Mouse (Mus musculus): ENCODE measurements around the gene Acvr1b.

Gene Acvr1b

DNA sequence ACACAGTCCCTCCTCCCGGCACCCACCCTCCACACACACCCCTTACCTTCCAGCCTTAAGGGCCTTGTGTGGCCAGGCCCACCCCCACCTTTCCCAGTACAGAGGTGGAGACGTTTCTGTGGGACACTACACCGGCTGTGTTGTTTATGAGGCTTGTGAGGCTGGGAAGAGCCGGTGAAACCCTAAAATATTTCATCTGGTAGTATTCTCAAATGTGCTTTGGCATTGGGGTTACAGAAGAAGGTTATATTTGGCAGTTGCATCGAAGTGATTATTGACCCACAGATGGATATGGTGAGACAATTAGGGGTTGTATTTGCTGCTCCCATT lies 1.2 kb downstream of the Acvr1b start:
- no peak for DNase-seq (ENCODE audit: low spot score in 2 of 2)

DNA sequence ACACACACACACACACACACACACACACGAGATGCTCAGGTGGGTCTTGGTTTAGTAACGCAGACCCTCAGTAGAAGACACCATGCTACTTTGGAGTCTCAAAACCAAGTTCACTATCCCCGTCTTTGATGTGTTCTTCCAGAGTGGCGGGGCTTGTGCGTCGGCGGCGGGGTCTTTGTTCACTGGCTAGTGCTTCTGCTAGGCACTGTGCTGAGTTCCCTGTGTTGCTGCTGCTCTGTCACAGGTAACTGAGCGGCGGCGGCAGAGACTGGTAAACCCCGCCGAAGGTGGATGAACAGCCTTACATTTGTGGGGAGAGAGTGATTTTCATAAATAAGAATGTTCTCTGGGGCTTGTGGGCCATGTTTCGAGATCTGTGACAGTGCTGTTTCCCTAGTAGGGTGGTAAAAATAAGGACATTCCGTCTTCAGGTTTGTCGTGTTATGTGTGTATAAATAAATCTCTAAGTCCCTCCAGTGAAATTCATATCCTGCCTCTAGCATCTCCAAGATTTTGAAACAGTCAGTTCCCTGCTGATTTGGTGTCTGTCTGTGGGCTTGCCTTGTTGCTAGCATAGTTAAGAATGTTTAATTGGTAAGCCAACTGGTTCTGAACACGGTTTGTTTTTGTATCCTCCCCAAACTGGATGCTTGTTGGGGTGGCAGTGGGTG lies 1.9 kb downstream of the Acvr1b start:
- no peak for DNase-seq (ENCODE audit: low spot score in 2 of 2)

DNA sequence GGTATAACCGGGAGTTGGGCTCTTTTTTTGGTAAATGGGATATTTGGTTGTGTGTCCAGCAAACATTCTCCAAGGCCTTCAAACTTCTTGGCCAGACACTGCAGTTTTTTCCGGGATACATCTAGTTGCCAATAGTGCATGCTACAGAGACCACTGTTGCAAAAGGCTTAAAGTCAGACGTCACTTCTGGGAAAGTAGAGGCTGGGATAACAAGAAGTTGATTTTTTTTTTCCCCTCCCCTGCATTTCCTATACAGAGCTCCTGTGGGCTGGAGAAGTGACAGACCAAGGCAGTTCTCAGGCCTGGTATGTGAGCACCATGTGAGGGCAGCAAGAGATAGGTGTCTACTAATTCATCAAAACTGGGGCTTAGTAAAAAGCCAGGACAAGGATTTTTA lies 2.4 kb downstream of the Acvr1b start:
- DNase-seq (ENCODE audit: low spot score in 2 of 2) = no peak

DNA sequence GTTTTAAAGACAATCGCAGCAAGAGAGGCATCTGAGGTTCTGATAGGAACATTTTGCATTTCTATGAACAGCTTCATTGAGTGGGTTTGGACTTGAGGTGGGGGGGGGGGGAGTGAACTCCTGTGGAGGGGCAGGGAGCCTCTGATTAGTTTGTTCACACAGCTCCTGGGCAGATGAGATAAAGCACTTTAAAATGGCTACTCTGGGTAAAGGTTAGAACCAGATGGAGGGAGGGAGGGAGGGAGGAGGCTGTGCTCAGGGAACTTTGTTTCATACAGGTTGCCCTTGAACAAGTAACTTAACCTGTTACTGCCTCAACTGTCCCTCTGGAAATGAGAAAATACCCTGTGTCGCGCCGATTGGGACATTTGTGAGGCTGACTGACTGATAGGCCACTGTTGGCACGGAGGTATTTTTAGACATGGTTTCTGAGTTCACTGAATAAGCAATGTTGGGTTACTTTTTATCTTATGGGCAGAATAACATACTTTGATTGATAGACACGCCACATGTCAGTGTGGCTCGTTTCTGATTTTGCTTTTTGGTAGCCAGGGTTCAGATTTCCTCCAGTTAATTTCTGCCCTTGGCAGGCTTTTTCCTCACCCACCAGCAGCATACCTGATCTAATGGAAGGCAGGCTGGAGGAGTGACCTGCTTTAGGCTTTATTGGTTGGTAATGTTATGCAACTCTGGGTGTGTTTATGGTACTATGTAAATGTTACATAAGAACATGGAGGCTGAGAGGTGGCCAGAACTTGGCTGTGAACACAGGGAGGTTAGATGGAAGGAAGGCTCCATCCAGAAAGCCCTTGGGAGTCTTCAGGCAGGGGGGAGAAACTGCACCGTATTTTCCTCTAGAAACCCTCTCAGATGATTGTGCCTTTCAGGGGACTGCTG lies 3.2 kb downstream of the Acvr1b start:
- no peak for DNase-seq (ENCODE audit: low spot score in 2 of 2)

DNA sequence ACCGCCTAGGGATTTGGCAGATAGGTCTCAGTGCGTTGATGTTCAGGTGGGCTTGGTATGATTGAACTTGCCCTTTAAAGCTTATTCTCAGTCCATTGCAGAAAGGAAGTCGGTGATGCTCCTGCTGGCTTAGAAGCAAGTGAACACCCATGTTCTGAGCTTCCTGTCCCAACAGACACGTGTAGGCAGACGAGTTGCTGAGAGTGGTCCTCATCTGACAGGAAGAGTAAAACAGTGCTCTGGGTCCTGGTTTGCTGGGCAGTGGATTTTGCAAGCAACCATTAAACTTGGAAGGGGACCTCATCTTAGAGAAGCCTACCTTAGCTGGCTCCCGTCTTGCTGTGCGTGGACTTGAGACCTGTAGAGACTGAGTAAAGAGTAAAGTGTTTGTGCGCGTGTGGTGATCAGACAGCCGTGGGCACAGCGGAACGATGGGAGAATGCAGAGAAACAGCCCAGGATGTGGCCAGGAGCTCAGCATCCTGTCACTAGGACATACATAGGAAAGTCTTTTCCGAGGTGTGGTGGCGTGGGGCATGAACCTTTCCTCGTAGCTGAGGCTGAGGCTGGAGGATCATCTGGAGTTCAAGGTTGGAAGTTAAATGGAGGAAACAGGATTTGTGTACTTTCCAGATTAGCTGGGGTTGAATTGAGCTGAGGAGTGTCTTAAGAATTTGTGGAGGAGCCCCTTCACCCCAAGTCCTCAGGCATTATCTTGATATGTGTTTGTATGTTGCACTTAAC lies 6.7 kb downstream of the Acvr1b start:
- DNase-seq (ENCODE audit: low spot score in 2 of 2) = no peak

GRCm38 (mm10) chr15:101181106-101181466 lies 7.2 kb downstream of the Acvr1b start:
- no peak for DNase-seq (ENCODE audit: low spot score in 2 of 2)

GRCm38 (mm10) chr15:101181500-101181899 lies 7.6 kb downstream of the Acvr1b start:
- DNase-seq (ENCODE audit: low spot score in 2 of 2) = no peak

- no peak for DNase-seq (ENCODE audit: low spot score in 2 of 2)
These were observed 8.8 kb downstream of the Acvr1b start for GRCm38 (mm10) chr15:101182676-101183075.

DNA sequence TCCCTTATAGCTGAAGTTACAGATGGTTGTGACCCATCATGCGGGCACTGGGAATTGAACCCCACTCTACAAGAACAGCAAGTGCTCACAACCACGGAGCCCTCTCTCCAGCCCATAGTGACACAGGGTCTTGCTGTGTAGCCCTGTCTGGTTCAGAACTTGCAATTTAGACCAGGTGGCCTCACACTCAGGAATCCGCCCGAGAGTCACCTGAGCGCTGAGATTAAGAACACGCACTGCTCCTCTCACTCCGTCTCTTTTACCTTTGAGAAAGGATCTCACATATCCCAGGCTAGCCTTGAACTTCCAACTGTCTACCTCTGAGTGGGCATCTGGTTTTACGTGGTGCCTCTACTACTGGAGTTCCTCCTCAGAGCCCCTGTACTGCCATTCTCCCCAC lies 10.4 kb downstream of the Acvr1b start:
- DNase-seq (ENCODE audit: low spot score in 2 of 2) = no peak

GRCm38 (mm10) chr15:101185549-101185948 lies 11.7 kb downstream of the Acvr1b start:
- no peak for DNase-seq (ENCODE audit: low spot score in 2 of 2)

DNA sequence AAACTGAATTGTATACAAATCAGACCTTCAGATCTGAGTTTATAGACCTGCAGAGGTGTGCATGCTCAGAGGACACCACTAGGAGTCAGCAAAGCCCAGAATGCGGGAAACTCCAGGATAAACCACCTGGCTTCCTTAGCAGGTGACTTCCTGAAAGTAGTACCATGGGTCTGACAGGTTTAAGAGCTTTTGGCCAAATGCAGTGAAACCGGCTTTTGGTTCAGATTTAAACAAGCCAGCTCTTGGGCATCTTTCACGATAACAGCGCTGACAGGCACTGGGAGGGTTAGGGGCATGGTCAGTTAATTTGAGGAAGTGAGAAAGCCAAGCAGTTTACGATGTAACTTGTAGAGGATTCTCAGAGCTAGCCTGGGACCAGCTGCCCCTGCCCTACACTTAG lies 14.0 kb downstream of the Acvr1b start:
- no peak for DNase-seq (ENCODE audit: low spot score in 2 of 2)

- DNase-seq (ENCODE audit: low spot score in 2 of 2) = no peak
These were observed 16.3 kb downstream of the Acvr1b start for GRCm38 (mm10) chr15:101189981-101190761.

- no peak for DNase-seq (ENCODE audit: low spot score in 2 of 2)
These were observed 16.9 kb downstream of the Acvr1b start for GRCm38 (mm10) chr15:101190762-101191150.

GRCm38 (mm10) chr15:101191459-101192259 lies 17.8 kb downstream of the Acvr1b start:
- DNase-seq (ENCODE audit: low spot score in 2 of 2) = no peak

DNA sequence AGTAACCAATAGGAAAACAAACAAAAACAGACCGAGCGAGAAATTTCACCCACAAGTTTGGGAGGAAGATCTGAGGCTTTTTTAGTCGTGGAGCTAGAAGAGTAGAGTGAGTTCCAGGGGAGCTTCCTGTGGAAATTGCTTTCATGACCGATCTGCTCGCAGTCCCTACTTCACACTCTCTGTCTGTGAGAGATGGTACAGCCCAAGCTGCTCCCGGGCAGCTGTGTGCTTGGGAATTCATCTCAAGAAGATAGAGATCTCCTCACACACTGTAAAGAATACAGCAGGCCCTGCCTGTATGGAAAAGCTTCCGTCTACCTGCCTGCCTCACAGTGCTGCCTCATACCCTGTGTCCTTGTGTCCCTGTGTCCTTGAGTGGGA lies 18.4 kb downstream of the Acvr1b start:
- no peak for DNase-seq (ENCODE audit: low spot score in 2 of 2)

DNA sequence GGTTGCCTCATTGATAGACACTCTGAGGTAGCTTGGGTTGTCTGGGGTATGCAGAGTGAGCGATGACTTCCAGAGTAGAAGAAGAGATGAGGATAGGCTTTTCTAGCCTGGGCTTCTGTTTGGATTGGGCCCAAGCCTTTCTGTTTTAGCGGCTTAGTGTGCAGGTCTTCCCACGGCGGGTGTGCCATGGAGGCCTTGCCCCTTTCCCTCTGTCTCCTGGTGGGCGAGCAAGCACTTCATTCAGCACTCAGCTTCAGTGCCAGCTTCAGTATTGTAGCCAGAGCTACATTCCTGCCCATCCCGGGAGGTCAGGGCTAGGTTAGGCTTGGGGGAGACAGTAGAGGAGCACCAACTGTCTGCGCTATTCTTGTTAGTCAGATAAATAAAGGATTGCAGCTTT lies 18.8 kb downstream of the Acvr1b start:
- no peak for DNase-seq (ENCODE audit: low spot score in 2 of 2)

DNA sequence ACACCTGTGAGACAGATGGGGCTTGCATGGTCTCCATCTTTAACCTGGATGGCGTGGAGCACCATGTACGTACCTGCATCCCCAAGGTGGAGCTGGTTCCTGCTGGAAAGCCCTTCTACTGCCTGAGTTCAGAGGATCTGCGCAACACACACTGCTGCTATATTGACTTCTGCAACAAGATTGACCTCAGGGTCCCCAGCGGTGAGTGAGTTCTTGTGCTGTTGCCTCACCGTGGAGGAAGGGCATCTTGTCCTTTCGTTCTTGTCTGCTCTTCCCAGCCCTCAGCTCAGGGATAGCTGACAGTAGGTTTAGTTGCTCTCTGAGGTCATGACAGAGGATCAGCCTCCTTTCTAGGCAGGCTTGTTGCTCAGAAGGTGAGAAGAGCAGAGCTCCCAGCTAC lies 20.1 kb downstream of the Acvr1b start:
- DNase-seq (ENCODE audit: low spot score in 2 of 2) = no peak

GRCm38 (mm10) chr15:101194951-101195823 lies 21.3 kb downstream of the Acvr1b start:
- DNase-seq (ENCODE audit: low spot score in 2 of 2) = no peak

GRCm38 (mm10) chr15:101196079-101196795 lies 22.4 kb downstream of the Acvr1b start:
- no peak for DNase-seq (ENCODE audit: low spot score in 2 of 2)

DNA sequence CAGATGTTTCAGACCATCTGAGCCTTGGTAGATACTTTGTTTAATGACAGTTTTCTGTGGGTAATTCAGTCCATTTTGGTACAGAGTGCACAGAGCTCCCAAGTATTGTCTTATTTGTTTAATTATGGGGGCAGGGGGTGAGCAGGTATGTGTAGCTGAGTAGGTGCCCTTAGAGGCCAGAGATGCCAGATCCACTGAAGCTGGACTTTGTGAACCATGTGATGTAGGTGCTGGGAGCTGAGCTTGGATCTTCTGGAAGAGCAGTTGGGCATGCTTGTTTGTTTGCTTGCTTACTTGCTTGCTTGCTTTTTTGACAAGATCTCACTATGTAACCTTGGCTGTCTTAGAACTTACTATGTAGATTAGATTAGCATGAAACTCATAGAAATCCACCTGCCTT lies 23.1 kb downstream of the Acvr1b start:
- DNase-seq (ENCODE audit: low spot score in 2 of 2) = no peak

Measured in spleen, postnatal 14 days (tissue).